Mouse (Mus musculus) stomach, postnatal 0 days (tissue): ENCODE results near the gene Aebp1.

ENCODE experiments used
- CTCF ChIP-seq: IDR thresholded peaks from 2 replicates; pipeline ENCODE4 v1.5.1; 2016; ENCODE audit warnings: antibody characterized with exemption, low read depth, mild to moderate bottlenecking, moderate library complexity
- EP300 ChIP-seq: optimal IDR thresholded peaks from 2 replicates; pipeline ENCODE3; 2016; ENCODE audit warnings: antibody characterized with exemption

- no peak for TF ChIP-seq CTCF
- no peak for TF ChIP-seq EP300
Measured at GRCm38 (mm10) chr11:5913256-5913655, 51.5 kb downstream of the Aebp1 start.
